Mouse (Mus musculus): ENCODE results near the gene Ccdc88c. TPM values are rescaled to one million over a fixed set of nuclear protein-coding genes. Genes with fewer than 3 reads are reported as not detected.

Gene Ccdc88c
- polyA plus RNA-seq, 1 experiment, result 41.6 TPM

DNA sequence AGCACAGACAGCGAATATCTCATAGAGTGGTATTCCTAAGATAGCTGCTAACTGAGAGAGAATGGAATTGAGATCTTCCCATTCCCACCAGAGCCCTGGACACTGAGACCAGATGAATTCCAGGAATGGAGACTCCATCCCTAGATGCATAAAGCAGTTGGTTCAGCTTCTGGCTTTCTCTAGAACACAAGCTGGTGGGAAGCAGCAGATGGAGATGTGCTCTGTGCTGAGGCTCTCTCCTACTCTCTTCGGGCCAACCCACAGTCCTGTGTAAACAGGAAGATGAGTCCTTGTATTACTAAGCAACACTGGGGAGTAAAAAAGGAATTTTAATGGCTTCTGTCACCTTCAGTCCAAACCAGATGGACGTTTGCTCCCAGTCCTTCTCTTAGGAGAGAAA lies 153.3 kb downstream of the Ccdc88c start:
- Histone ChIP-seq H3K4me1 (ENCODE audit: control insufficient read depth, insufficient read depth, low read length) (no peaks in the 10 kb centered on the region; the same call in 1 of the 2 replicates), H3K4me3 (ENCODE audit: control insufficient read depth, low read depth, low read length) (no peak overlapping the region), H3K36me3 (ENCODE audit: control insufficient read depth, insufficient read depth, low read length) (no peaks in the 10 kb centered on the region), H3K27ac (ENCODE audit: control insufficient read depth, insufficient read depth, low read depth, low read length) (no peak overlapping the region), H3K27me3 (ENCODE audit: control insufficient read depth, insufficient read depth, low read length) (no peaks in the 10 kb centered on the region)
- no peak for TF ChIP-seq CTCF (IDR thresholded peaks at IDR 0.05; ENCODE audit: control insufficient read depth, insufficient read depth, insufficient replicate concordance, low read depth, low read length)
- no peak for TF ChIP-seq POLR2A (IDR thresholded peaks at IDR 0.05; ENCODE audit: control insufficient read depth, low read depth, low read length)

- no peaks in the 10 kb centered on the region for H3K36me3 ChIP-seq (ENCODE audit: control insufficient read depth, insufficient read depth, low read length)
- H3K4me1 ChIP-seq (ENCODE audit: control insufficient read depth, insufficient read depth, low read length), result no peaks in the 10 kb centered on the region; the same call in 1 of the 2 replicates
- TF ChIP-seq POLR2A (IDR thresholded peaks at IDR 0.05; ENCODE audit: control insufficient read depth, low read depth, low read length) (no peak), CTCF (IDR thresholded peaks at IDR 0.05; ENCODE audit: control insufficient read depth, insufficient read depth, insufficient replicate concordance, low read depth, low read length) (no peak)
- H3K27ac ChIP-seq (ENCODE audit: control insufficient read depth, insufficient read depth, low read depth, low read length), result no peak overlapping the region
- H3K4me3 ChIP-seq (ENCODE audit: control insufficient read depth, low read depth, low read length), result no peak overlapping the region
- H3K27me3 ChIP-seq (ENCODE audit: control insufficient read depth, insufficient read depth, low read length), result no peaks in the 10 kb centered on the region
Observed at GRCm38 (mm10) chr12:100873612-100874011, 155.2 kb downstream of the Ccdc88c start.

DNA sequence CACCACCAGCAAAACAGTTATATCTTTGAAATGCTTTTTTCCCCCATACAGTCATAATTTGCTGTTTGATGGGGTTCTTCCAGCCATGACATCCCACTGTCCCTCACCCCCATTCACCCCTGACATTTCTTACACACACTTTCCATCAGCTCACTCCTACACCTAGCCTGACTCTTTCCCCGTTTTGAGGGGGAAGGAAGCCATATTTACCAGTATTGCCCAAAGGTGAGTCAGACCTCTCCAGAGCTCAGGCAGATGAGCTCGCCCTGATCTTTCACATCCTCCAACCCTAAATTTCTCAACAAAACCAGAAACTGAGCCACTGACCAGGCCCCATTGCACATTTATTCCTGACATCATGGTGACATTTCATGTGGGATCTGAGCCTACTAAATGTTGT lies 157.0 kb downstream of the Ccdc88c start:
- H3K27ac ChIP-seq (ENCODE audit: control insufficient read depth, insufficient read depth, low read depth, low read length), result no peak overlapping the region
- TF ChIP-seq POLR2A (IDR thresholded peaks at IDR 0.05; ENCODE audit: control insufficient read depth, low read depth, low read length), result no peak
- no peak for TF ChIP-seq CTCF (IDR thresholded peaks at IDR 0.05; ENCODE audit: control insufficient read depth, insufficient read depth, insufficient replicate concordance, low read depth, low read length)
- no peak overlapping the region for H3K4me3 ChIP-seq (ENCODE audit: control insufficient read depth, low read depth, low read length)

DNA sequence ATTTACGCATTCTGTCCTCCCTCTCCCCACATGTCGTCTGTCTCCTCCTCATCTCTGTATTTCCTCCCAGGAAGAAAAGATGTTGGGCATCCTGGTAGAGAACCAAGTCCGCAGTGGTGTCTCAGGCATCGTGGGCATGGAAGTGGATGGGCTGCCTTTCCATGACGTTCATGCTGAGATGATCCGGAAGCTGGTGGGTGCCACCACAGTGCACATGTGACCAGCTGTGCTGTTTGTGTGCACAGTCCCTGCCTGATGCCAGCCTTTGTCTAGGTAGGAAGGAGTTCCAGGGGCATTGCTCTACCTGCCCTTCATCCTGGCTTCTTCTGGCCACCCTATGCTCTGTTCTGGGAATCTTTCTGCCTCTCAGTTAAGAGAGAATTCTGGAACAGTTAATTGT lies 157.6 kb downstream of the Ccdc88c start:
- TF ChIP-seq CTCF (IDR thresholded peaks at IDR 0.05; ENCODE audit: control insufficient read depth, insufficient read depth, insufficient replicate concordance, low read depth, low read length), result no peak
- TF ChIP-seq POLR2A (IDR thresholded peaks at IDR 0.05; ENCODE audit: control insufficient read depth, low read depth, low read length), result no peak
- Histone ChIP-seq H3K27me3 (ENCODE audit: control insufficient read depth, insufficient read depth, low read length) (no peaks in the 10 kb centered on the region), H3K27ac (ENCODE audit: control insufficient read depth, insufficient read depth, low read depth, low read length) (no peak overlapping the region), H3K4me1 (ENCODE audit: control insufficient read depth, insufficient read depth, low read length) (no peaks in the 10 kb centered on the region; the same call in 1 of the 2 replicates), H3K4me3 (ENCODE audit: control insufficient read depth, low read depth, low read length) (no peak overlapping the region), H3K36me3 (ENCODE audit: control insufficient read depth, insufficient read depth, low read length) (no peaks in the 10 kb centered on the region)

More for the DNA sequence above, 157.0 kb downstream of the Ccdc88c start:
- H3K4me1 ChIP-seq (ENCODE audit: control insufficient read depth, insufficient read depth, low read length), result no peaks in the 10 kb centered on the region; the same call in 1 of the 2 replicates
- no peaks in the 10 kb centered on the region for H3K36me3 ChIP-seq (ENCODE audit: control insufficient read depth, insufficient read depth, low read length)
- no peaks in the 10 kb centered on the region for H3K27me3 ChIP-seq (ENCODE audit: control insufficient read depth, insufficient read depth, low read length)

DNA sequence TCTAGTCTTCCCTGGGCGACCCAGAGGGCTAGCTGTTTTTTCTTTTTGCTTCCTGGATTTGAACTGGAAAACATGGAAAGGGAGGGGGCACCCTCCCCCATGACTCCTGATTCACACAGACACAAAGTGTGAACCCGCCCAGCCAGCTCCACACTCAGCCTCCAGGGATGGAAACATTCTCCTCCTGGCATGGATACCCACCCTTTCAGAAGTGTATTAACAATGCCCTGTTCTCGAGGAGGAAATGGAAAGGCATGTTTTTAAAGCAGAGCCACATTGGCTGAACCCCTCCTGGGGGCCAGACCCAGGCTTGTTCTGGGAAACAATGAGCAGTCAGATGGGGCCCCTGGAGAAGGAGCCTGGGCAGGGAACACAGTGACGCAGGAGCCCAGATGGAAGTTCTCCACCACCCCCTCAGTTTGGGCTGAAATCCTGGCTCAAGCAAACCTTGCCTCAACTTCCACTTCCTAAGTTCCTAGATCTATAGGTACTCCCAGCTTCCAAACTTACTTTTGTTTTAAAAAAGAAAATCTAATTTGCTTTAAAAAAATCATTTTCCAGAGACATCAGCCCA lies 160.7 kb downstream of the Ccdc88c start:
- Histone ChIP-seq H3K27me3 (ENCODE audit: control insufficient read depth, insufficient read depth, low read length) (no peaks in the 10 kb centered on the region), H3K4me3 (ENCODE audit: control insufficient read depth, low read depth, low read length) (no peak overlapping the region), H3K36me3 (ENCODE audit: control insufficient read depth, insufficient read depth, low read length) (no peaks in the 10 kb centered on the region), H3K27ac (ENCODE audit: control insufficient read depth, insufficient read depth, low read depth, low read length) (no peak overlapping the region), H3K4me1 (ENCODE audit: control insufficient read depth, insufficient read depth, low read length) (no peaks in the 10 kb centered on the region; the same call in 1 of the 2 replicates)
- no peak for TF ChIP-seq CTCF (IDR thresholded peaks at IDR 0.05; ENCODE audit: control insufficient read depth, insufficient read depth, insufficient replicate concordance, low read depth, low read length)
- TF ChIP-seq POLR2A (IDR thresholded peaks at IDR 0.05; ENCODE audit: control insufficient read depth, low read depth, low read length), result no peak

GRCm38 (mm10) chr12:100867097-100867496 lies 161.8 kb downstream of the Ccdc88c start:
- no peak for TF ChIP-seq CTCF (IDR thresholded peaks at IDR 0.05; ENCODE audit: control insufficient read depth, insufficient read depth, insufficient replicate concordance, low read depth, low read length)
- no peak for TF ChIP-seq POLR2A (IDR thresholded peaks at IDR 0.05; ENCODE audit: control insufficient read depth, low read depth, low read length)
- no peaks in the 10 kb centered on the region; the same call in 1 of the 2 replicates for H3K4me1 ChIP-seq (ENCODE audit: control insufficient read depth, insufficient read depth, low read length)
- no peak overlapping the region for H3K27ac ChIP-seq (ENCODE audit: control insufficient read depth, insufficient read depth, low read depth, low read length)
- H3K4me3 ChIP-seq (ENCODE audit: control insufficient read depth, low read depth, low read length), result no peak overlapping the region
- H3K27me3 ChIP-seq (ENCODE audit: control insufficient read depth, insufficient read depth, low read length), result no peaks in the 10 kb centered on the region
- H3K36me3 ChIP-seq (ENCODE audit: control insufficient read depth, insufficient read depth, low read length), result no peaks in the 10 kb centered on the region

DNA sequence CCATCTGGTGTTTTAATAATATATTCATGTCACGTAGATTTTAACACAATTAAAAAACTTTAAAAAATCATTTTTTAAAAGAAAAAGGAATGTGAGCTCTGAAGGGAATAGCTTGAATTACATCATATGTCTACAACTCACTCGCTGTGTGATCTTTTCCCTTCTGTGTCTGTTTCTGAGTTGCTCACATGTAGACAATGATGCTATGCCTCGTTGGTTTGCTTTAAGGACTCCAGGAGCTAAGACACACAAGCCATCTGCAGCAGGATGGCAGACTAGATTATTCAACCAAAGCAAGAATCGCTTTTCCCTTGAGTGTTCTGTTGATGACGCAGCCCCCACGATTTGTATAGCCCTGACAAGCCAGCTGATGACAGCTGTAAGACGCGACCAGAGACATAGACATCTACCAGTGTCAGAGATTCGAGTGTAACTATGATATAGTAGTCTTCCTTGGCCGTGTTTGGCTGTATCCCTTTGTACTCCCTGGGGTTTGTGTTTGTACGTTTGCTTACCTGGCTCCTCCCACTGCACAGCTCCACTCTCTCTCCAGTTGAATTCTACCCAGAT lies 163.3 kb downstream of the Ccdc88c start:
- H3K27ac ChIP-seq (ENCODE audit: control insufficient read depth, insufficient read depth, low read depth, low read length), result no peak overlapping the region
- no peaks in the 10 kb centered on the region for H3K27me3 ChIP-seq (ENCODE audit: control insufficient read depth, insufficient read depth, low read length)
- no peaks in the 10 kb centered on the region for H3K36me3 ChIP-seq (ENCODE audit: control insufficient read depth, insufficient read depth, low read length)
- TF ChIP-seq CTCF (IDR thresholded peaks at IDR 0.05; ENCODE audit: control insufficient read depth, insufficient read depth, insufficient replicate concordance, low read depth, low read length) (no peak), POLR2A (IDR thresholded peaks at IDR 0.05; ENCODE audit: control insufficient read depth, low read depth, low read length) (no peak)
- no peaks in the 10 kb centered on the region; the same call in 1 of the 2 replicates for H3K4me1 ChIP-seq (ENCODE audit: control insufficient read depth, insufficient read depth, low read length)
- no peak overlapping the region for H3K4me3 ChIP-seq (ENCODE audit: control insufficient read depth, low read depth, low read length)

Data from testis, adult 2 months (tissue).